Mouse (Mus musculus): ENCODE data around the gene Thtpa.
A peak's percentile ranks its signal among the peaks of the same experiment; 100 is the strongest.

The Thtpa gene

GRCm38 (mm10) chr14:55135676-55136075 is 41.1 kb downstream of the Thtpa start:
- no peak for DNase-seq (ENCODE audit: low read depth in 1 of 2, low spot score in 2 of 2)

- DNase-seq (ENCODE audit: low read depth in 1 of 2, low spot score in 2 of 2): no peak
Measured at GRCm38 (mm10) chr14:55139313-55139712, 44.7 kb downstream of the Thtpa start.

DNA sequence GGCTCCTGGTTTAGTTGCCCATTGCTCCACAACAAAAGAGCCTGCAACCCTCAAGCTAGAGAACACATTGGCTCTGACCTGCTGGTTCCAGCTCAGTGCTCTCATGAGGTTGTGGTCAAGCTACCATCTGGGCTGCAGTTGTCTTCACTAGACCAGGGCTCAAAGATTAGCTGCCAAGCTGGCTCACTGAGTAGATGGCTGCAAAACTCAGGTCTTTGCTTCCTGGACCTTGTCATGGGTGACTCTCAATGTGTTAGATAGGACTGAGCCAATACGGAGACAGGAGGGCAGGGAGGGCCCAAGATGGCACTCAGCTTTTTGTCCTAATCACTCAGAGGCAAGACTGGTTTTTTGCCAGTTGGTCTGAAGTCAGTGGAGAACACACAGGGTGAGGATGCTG is 51.7 kb downstream of the Thtpa start:
- no peak for DNase-seq (ENCODE audit: low read depth in 1 of 2, low spot score in 2 of 2)

GRCm38 (mm10) chr14:55146829-55147401 is 52.3 kb downstream of the Thtpa start:
- DNase-seq (ENCODE audit: low read depth in 1 of 2, low spot score in 2 of 2): peak; percentile 26 to 54

DNA sequence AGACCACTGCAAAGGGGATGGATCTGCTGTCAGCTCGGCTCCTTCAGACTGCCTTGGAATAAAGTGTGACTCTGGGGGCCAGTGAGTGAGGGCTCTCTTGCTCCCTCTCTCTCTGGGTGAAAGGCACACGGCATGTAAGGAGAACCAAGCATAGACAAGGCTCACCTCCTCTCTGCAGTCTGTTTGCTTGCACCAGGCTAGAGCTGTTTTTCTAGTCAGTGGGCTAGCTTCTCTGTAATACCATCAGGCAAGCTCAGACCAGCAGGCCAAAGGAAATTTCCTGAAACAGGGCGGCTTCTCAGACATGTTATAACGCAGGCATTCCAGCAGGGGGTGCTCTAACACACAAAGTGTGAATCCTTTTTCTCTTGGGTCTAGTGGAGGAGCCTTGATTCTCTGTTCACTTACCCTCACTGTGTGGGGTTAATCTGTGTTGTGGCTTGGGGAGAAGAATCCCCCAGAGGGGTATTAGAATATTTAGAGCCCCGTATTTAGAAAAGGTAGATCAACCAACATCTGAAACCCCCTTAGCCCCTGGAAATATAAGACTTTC is 53.9 kb downstream of the Thtpa start:
- peak; percentile 17 to 28 for DNase-seq (ENCODE audit: low read depth in 1 of 2, low spot score in 2 of 2)
